Mouse (Mus musculus) neutrophil, adult 5-6 weeks (primary cell): ENCODE measurements around the gene R3hdm4. TPM values are rescaled to one million over a fixed set of nuclear protein-coding genes. Genes with fewer than 3 reads are reported as not detected.

Experiments
- ATAC-seq: fragments of 151-379, 151-347 bp; 2 replicates; pipeline ENCODE4 v1.8.0; 2017; ENCODE audit warnings: mild to moderate bottlenecking, moderate TSS enrichment; ENCODE audit not compliant: insufficient number of reproducible peaks, poor library complexity, low FRiP score, severe bottlenecking; ENCODE audit errors: extremely low read depth
- total RNA-seq: library from RNA; stranded (forward); fragments of 200-1000 nt; gene quantifications from 2 replicates; pipeline ENCODE4 v1.2.3, GENCODE M21; 2017

The R3hdm4 gene
- total RNA-seq, 1 experiment from 2014 or later, result 149 TPM

DNA sequence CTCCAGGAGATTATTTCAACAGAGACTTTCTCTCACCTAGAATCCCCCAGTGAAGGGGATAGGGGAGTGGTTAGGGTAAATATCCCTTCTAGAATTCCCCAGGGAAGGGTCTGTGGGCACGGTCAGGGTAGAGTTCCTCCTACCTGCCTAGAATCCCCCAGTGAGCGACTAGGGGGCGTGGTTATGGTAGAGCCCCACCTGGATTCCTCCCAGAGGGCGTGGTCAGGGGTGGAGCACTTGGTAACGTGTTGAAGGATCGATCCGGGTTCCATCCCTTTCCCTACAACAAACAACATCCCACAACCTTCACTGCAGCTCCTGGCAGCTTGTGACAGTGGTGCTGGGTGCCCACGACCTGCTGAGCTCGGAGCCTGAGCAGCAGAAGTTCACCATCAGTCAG, 40.3 kb downstream of the R3hdm4 start:
- no peak for ATAC-seq

DNA sequence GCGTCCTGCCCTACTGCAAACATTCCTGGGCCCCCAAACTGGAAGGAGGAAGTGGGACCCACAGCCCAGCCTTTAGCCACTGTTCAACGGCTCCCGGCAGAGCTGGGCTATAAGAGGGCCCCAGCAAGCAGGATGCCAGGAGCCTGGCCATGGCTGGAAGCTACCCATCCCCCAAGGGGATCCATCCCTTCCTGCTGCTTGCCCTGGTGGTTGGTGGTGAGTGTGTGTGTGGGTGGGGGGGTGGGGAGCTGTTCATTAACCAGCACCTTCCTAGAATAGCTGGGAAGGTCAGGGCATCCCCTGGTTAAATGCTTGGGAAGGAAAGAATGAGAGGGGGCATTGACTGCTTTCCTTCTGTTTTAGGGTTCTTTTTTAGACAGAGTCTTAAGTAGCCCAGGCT, 41.5 kb downstream of the R3hdm4 start:
- no peak for ATAC-seq

- ATAC-seq, result peak; percentile 45; the same call in 1 of the 2 replicates
These were observed 43.3 kb downstream of the R3hdm4 start for GRCm38 (mm10) chr10:79877757-79878156.

DNA sequence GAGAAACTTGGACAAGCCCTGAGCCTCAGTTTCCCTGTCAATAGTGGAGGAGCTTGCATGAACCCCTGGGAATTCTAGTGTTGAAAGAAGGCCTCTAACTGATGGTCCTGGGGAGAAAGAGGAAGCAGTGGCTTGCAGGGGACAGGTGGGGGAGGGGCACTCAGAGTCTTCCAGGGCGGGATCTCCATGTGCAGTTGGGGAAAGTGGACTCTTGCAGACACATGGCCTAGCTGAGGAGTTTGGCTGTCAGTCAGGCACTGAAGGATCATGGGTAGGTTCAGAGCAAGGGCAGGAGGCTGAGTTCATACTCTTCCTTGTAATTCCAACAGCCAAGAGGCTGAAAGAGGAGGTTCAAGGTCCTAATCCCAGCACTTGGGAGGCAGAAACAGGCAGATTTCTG, 43.8 kb downstream of the R3hdm4 start:
- no peak; the same call in 1 of the 2 replicates for ATAC-seq

- ATAC-seq, result 0 out of 2 replicates have a peak, but pooled peaks have one; percentile 13
These were observed 46.6 kb downstream of the R3hdm4 start, which contains the start of the genes Prtn3 and Plppr3 for GRCm38 (mm10) chr10:79874290-79874862. Gene Prtn3 (plus strand): TSS chr10:79874476. Gene Plppr3 (minus strand): TSS chr10:79874634.

- no peak for ATAC-seq
These were observed 47.2 kb downstream of the R3hdm4 start for GRCm38 (mm10) chr10:79873715-79874289.

- no peak for ATAC-seq
These were observed 47.7 kb downstream of the R3hdm4 start for GRCm38 (mm10) chr10:79873313-79873712.

DNA sequence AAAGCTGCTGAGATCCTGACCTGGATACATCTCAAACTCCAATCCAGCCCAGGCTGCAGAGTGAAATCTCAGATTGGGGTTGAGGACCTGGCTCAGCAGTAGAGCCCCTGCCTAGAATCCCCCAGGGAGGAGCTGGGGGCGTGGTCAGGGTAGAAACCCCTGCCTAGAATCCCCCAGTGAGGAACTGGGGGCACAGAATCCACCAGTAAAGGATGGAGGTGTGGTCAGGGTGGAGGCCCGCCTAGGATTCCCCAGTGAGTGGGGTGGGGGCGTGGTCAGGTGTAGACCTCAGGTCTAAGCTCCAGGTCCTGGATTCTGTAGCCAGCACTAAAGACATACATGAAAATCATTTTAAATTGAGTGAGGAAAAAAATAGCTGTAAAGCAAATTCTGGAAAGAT, 48.1 kb downstream of the R3hdm4 start:
- no peak for ATAC-seq

DNA sequence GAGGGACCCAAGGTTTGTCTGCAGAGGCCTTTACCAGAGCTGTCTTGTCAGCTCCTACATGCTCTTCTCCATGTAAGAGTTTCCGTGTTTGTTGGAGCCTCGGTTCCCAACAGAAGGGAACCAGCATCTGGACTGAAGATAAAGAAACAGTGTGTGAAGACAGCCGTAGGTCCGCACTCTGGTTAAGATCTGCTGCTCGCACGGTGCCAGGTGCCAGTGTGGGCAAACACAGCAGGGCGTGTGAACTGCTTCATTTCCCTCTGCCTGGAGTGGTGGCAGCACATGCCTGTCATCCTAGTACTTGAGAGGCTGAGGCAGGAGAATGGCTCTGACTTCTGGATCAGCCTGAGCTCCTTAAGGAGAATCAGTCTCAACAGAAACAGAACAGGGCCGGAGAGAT, 49.2 kb downstream of the R3hdm4 start:
- ATAC-seq, result no peak

DNA sequence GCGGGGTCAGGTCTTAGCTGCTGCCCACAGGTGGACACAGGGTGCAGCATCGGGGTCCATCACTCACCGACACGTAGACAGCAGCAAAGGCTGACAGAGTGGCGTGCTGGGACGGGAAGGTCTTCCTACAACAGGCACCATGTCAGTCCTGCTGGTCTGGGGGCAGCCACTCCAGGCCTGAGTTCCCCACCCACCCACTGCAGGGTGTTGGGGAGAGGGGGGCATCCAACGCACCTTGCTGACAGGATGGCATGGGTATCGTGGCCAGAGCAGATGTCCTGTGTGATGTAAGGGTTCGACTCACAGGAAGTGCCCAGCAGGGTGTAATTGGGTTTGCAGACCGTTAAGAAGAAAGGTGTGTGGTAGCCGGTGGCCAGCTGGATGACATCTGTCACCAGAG, 54.4 kb downstream of the R3hdm4 start:
- ATAC-seq, result no peak

- ATAC-seq, result no peak
These were observed 55.2 kb downstream of the R3hdm4 start for GRCm38 (mm10) chr10:79865801-79866295.

DNA sequence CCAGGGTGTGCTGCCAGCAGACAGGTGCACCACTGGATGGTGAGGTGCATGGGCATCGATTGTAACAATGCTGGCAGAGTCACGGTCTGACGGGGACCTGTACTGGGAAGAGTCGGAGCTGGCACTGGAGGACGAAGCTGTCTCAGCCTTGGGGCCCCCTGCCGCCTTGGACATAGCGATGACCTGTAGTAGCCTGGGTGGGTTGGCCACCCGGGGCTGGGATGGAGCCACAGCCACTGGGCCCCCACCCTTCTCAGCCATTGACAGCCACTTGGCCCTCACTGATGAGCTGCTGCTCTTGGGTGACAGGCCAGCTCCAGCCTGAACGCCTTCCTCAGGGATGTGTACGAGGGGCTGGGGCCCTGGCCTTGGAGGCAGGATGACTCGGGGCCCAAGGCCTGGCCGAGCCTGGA, 55.8 kb downstream of the R3hdm4 start:
- no peak for ATAC-seq

DNA sequence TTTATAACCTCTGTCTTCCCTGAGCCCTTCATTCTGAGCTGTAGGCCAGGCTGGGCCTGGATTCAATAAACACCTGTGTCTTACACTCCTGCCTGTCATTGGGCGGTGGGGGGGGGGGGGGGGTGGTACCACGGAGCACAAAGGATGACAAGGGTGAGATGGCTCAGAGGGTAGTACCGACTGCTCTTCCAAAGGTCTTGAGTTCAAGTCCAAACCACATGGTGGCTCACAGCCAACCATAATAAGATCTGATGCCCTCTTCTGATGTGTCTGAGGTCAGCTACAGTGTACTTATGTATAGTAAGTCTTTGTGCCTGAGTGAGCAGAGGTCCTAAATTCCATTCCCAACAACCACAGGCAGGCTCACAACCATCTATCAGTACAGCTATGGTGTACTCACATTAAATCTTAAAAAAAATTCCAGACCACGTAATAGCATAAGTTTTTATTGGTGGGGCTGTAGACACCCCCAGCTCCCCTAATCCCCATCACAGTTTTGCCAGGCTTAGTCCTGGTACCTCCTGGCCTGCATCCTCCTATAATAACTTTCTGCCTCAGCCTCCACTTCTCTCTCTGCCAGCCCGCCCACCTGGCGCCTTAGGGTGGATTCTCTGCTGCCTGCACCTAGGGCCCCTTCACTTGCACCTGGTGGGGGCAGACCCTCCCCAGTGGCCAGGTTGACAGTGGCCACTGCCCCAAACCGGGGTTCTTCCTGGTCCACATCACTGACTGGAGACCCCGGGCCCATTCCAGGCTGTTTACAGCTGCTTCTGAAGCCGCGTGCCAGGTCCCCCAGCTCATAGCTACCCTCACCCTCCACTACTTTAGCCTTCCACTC, 56.4 kb downstream of the R3hdm4 start:
- no peak for ATAC-seq

DNA sequence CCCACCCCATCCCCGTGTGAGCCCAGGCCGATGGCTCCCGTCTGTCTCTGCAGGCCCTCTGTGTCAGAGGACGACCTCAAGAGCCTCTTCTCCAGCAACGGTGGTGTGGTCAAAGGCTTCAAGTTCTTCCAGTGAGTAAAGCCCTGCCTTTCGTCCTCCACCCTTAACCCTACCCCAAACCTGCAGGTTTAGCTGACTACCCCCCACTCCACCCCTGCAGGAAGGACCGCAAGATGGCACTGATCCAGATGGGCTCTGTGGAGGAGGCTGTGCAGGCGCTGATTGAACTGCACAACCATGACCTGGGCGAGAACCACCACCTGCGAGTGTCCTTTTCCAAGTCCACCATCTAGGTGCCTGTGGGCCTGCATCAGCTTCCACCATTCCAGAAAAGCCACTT, 58.1 kb downstream of the R3hdm4 start:
- no peak for ATAC-seq

DNA sequence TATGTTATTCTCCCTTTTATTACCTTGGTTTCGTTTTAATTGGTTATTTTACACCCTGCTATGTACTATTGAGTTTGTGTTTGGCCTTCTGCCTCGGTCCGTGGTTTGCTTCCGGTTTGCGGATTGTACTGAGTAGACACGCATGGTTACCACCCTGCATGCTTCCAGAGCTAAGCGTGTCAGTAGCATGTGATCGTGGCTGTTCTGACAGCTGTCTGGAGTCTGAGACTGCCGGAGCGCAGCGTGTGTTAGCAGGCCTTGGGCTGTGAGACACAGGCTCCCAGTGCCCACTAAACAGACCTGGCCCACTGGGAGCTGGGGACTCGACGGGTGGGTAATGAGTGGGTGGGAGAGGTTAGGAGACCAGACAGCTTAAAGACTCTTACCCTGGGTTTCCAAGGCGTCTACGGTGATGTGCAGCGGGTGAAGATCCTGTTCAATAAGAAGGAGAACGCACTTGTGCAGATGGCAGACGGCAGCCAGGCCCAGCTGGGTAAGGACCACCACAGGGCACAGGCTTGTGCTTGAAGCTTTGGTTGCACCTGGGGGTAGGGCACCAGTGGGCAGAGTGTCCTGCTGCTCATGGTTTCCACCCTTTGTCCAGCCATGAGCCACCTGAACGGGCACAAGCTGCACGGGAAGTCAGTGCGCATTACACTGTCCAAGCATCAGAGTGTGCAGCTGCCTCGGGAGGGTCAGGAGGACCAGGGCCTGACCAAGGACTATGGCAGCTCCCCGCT, 58.8 kb downstream of the R3hdm4 start:
- ATAC-seq, result no peak

DNA sequence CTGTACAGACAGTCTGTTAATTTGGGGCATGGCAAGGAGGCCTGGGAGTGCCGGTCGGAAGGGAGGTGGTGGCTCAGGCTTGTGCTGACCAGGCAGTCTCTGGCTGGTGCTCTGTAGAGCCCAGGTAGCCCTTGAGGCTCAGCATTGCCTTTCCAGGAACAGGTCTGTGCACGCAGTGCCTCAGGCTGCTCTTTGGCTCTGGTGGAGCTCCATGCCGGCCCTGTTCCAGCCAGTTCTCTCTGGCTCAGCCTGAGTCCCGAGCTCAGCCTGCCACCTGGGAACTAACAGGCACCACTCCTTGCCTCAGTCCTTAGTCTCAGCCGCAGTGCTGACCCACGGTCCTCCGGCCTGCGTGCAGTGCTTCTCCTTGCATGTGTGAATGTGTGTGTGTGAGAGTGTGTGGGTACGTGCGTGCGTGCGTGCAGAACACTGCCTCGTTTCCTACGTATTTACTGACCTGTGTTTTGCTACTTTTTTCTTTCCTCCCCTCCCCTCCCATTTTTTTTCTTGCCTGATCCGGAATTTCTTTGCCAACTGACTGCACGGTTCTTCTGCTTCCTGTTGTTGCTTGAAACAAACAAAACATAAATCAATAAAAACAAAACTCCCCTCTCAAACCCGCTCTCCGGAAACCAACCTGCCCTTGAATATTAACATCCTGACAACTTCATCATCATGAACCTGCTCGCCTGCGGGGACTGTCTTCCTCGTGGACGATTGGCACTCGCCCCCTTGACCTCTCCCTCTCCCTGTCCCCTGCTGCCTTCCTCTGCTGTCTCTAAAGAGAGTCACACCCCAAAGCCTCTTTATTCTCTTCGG, 59.6 kb downstream of the R3hdm4 start:
- ATAC-seq, result no peak

GRCm38 (mm10) chr10:79860079-79860911, 60.7 kb downstream of the R3hdm4 start:
- no peak for ATAC-seq
